Mouse (Mus musculus) spleen, postnatal 4 days (tissue): Measurements from ENCODE around the gene Trpm5.

ENCODE experiments used
- DNase-seq, 2 experiments: peaks; one replicate each; pipeline ENCODE4 v3.0.0; 2022; ENCODE audit warnings: low spot score in 2 of 2

Gene Trpm5

DNA sequence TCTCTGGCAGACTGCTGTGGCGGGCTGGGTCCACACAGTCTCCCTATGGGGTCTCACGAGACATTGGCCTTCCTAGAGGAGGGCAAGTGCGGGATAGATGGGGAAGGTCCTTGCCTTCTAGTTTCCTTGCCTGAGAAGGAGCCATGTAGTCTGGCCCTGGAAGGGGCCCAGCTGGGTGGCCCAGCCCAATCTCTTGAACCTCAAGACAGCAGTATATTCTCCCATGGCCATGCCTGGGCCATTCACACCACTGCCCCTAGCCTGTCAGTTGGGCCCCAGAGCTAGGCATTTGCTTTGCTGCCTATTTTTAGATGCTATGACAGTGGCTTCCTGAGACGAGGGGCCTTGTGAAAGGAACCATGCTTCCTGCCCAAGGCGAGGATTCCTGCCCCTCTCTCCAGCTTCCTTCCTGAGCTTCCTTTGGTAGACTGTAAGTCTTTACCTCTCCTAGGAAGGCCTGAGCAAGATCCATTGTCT is 36.2 kb downstream of the Trpm5 start:
- DNase-seq: no peak

DNA sequence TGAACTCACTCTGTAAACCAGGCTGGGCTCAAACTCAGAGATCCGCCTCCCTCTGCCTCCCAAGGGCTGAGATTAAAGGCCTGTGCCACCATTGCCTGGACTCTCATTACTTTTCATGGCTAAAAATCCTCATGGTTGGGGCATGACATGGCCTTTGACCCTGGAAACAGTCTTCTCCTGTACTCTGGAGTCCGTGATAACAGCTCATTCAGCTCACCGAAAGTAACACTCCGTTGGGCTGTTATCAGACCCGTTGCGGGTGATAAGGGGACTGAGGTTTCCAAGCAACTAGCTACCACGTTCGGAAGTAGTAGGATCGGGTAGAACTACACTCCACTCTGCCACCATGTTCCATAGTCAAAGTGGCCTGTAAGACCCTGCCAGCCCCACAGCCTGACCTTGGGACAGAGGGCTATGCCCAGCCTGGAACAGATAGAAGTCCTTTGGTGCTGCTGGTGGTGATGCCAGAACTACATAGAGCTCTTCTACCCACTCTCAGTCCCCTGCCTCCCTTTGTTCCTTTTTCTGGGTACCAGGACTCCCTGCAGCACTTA is 36.7 kb downstream of the Trpm5 start:
- DNase-seq: no peak

DNA sequence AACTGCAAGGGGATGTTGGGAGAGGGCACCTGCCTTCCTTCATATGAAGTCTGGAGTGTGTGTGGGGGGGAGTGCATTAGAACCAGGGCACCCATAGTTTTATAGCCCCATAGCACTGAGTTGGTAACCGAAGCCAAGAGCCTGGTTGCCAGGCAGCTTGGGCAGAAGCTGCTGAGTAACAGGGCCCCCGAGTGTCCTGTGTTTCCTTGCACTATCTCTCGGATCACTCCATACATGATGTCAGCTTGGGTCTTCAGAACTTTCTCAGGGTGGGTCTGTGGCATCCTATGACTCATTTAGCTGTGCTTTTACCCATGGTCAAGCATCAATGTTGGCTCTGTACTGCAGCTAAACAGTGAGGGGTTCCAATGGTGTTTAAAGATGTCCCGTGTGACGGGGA is 37.4 kb downstream of the Trpm5 start:
- no peak for DNase-seq

DNA sequence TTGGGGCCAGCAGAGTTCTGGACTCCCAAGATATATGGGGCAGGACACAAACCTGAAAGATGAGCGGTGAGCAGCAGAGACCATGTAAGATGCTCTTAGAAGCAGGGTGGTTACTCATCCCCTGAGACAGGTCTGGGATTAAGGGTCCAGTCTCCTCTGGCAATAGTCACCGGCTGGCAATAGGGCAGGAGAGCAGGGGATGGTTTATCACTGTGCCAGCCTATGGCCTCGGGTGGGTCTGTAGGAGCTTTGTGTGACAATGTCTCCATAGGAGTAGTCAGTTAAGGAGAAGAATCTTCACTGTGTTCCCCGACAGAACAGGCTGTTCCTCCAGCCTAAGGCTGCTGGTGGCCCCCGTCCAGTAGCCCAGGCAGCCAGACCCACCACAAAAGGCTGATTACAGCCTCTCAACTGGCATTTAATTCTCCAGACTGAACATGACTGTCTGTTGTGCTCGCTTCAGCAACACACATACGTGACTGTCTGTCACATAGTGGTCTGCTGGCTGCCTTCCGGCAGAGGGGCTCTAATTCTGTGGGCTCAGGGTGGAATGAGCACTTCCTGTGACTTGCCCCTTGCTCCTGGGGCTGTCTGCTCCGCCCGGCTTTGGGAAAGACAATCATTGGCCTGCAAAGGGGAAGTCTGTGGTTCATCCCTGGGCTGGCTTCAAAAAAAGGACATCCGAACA is 38.8 kb downstream of the Trpm5 start:
- DNase-seq: no peak

DNA sequence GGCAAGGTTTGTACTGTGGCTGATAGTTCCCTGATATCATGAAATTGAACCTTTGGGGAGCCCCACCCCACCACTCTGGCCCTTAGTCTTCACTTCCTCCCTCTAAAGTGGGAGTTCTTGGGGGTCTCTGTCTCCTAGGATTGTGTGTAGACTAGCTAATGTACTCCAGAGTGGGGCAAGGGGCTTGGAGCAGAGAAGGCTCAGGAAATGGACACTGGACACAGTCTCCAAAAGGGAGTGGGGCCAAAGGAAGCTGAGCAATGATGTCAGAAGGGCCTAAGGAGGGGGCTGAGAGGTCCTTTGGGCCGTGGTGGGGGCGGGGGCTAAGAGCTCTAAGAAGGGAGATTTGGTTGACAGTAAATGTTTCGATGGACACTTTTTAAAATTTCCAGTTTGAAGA is 39.4 kb downstream of the Trpm5 start:
- DNase-seq: no peak

DNA sequence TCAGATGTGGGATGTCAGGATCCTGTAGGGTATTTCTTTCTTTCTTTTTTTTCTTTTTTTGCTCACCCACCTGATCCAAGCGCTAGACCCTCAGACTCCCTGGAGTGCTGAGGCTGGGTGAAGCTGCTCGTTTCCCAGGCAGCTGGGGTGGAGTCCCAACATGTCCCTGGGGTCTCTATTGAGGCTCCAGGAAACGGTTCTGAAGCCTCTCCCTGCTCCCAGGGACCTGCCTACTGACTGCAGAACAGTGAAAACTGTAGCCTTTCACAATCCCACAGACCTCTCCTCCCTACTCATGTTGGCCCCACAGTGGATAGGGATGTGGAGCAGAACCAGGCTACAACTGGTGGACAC is 39.9 kb downstream of the Trpm5 start:
- DNase-seq: no peak

DNA sequence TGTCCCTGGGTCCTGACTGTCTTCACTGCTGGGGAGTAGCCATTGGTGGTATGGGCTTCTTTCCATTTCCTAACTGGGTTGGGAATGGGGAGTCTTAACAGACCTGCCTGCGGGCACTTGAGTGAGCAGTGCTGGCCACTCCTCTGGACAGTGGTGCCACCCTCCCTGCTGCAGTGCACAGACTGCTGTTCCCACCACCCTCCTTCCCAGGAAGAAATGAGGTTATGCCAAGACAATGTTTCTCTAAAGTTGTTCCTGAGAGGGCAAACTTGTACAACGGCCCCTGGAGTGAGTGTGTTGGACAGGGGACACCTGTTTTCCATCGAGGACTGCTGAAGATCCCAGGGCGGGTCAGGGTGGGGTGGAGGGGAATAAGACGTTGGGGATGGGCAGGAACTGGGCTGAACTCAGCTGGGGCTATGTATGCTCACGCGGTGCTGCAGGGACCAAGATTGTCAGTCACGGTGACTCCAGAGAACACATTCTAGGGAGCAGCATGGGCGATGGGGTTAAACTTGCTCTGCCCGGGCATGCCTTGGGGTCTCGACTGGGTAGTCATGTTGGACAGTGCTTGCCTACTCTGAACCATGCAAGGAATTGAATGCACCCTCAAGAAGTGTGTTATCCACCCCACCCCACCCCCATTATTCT is 40.4 kb downstream of the Trpm5 start:
- DNase-seq: peak in 1 of 2 experiments; percentile 66

DNA sequence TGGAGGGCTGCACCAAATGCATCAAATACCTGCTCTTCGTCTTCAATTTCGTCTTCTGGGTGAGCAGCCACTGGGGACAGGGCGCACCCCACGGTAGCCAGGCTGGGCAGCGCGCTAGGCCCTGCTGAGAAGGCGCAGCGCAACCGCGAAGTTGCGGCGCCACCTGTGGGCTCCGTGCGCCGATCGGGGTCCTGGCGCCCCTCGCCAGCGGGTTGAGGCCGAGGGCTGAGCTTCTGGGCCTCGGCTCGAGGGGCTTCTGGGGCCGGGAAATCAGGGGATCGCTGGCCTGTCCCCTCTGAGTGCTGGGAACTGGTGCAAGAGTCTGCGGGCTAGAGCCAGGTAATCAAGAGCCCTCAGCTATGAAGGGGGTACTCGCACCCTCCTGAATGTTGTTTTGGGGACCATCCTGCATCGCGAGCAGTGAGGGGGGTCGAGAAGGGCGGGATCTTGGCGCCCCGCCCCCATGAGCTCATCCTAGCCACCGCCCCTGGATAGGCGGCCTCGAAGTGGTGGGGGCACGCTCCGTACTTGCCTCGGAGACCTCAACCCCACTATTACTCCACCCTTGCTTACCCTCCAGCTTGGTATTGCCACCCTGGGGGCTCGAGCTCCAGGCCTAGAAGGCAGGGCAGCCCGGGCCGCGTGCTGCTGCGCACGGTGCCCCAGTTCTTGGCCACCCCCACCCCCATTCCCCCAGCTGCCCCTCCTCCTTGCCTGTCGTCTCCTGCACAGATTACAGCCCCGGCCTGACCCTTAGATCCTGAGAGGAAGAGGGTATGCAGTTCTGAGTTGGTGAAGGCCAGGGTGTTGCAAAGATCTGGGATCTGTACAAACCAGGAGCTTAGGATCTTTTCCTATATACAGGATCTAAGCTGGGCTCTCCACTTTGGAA is 41.2 kb downstream of the Trpm5 start:
- peak; percentile 57 to 78 for DNase-seq

DNA sequence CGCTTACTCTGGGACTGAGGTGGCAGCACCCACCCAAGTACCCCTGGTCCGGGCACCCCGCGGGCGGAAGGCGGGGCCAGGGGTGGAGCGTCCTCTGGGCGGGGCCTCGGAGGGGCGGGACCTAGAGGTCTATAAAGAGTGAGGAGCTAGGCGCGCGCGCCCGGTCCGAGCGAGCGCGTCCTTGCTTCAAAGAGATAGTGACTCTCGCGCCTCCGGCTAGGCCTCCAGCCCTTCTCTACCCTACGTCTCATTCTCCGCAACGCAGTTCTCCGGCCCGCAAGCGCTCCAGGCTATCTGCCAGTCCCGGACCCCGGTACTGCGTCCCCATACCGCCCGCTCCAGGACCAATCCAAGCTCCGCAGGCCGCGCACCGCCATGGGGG is 41.8 kb downstream of the Trpm5 start, which contains the start of gene Cd81:
Gene Cd81 (plus strand): TSS at position 114 of the 382 bp plus-strand sequence.
- DNase-seq: peak; percentile 92 to 96

DNA sequence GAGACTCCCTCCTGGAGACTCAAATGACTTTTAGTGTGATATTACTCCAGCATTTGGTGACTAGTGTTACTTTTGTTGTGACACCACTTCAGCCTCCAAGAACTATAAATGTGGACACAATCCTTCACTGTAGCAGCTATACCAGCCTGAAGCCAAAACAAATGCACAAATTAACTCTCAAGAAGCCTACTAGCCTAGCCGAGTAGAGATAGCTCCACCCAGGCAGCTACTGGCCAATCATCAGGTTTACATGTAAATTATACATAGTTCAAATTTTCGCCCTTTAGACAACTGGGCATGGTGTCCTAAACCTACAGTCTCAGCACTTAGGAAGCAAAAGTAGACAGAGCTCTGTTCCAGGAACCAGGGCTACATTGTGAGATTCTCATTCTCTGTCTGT is 43.1 kb downstream of the Trpm5 start:
- no peak for DNase-seq

DNA sequence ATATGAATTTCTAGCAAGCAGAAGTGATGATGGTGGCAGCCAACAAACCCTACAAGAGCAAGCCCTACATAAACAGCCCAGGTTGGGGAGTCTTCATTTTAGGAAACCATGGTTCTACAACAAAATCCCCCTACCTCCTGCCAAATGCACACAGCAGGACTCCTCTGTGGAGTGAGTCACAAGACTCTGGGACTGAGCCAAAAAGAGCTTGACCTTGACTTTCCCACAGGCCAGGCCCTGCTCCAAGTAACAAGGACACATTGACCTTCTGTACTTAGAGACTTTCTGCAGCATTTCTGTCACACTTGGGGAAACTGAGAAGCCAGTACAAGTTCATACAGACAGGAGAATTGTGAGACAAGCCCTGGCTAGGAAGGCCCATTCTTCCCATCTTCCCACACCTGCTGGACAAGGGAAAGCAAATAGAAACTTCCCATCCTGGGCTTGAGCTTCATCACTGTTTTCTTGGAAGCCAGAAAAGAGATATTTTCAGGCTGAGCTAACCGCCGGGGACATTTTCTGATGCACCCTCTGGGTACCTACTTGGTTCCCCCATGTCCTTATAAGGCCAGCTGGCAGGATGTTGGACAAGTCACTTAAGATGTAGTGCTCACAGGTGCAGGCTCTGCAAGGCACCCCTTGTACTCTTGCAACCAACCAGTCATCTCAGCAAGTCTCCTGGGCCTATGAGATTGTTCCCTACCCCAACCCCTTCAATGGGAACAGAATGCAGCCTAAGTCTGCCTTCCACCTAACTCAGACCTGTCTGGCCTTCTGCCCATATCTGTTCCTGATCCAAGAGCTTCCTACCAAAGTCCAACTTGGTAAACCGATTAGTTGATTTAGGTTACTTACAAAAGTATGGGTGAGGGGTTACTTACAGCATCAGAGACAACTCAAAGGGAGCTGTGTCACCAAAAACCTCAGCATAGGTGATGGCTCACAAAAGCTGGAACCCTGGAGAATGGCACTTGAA is 44.3 kb downstream of the Trpm5 start:
- no peak for DNase-seq

DNA sequence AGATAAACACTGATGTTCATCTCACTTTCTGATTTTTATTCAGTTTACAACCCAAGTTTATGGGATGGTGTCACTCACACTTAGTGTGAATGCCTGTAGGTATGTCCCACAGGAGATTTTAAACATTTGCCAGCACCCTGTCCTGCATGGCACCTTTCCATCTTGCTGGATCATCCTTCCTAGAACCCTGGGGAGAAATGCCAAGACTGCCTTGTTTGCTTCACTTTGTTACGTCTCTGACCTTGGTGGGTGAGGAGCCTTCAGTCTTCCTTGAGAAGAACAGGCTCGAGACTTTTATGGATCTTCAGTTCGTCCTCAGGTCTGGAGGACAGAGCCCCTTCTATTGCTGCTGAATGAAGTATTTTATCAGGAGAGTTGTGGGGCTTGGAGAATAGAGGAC is 45.1 kb downstream of the Trpm5 start:
- DNase-seq: no peak

DNA sequence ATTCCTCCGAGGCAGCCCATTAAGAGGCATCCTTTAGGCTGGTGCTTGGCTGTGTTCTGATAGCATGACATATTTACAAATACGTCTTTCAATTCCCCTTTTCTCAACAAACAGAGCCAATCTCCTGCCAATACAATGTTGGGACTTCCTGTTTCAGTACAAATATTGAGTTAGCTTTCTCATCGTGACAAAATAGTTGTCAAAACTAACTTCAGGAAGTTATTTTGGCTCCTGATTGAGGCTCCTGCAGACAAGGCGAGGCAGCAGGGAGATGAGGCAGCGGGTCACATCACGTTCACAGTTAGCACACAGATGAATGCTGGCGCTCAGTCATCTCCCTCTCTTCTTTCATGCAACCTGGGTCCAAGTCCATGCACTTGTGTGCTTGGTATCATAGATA is 48.1 kb downstream of the Trpm5 start:
- no peak for DNase-seq

DNA sequence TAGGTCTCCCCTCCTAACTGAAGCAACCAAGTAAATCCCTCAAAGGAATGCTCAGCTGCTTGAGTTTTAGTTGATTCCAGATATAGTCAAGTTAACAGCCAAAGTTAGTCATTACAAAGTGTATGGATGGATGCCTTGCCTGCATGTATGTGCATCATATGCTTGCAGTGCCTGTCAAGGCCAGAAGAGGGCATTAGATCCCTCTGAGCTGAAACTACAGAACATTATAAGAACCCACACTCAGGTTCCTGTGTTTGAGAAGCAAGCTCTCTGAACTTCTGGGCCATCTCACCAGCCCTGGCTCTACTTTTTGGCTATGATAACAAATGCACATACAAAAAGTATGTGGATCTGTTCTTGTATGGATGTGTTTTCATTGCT is 49.6 kb downstream of the Trpm5 start:
- no peak for DNase-seq

DNA sequence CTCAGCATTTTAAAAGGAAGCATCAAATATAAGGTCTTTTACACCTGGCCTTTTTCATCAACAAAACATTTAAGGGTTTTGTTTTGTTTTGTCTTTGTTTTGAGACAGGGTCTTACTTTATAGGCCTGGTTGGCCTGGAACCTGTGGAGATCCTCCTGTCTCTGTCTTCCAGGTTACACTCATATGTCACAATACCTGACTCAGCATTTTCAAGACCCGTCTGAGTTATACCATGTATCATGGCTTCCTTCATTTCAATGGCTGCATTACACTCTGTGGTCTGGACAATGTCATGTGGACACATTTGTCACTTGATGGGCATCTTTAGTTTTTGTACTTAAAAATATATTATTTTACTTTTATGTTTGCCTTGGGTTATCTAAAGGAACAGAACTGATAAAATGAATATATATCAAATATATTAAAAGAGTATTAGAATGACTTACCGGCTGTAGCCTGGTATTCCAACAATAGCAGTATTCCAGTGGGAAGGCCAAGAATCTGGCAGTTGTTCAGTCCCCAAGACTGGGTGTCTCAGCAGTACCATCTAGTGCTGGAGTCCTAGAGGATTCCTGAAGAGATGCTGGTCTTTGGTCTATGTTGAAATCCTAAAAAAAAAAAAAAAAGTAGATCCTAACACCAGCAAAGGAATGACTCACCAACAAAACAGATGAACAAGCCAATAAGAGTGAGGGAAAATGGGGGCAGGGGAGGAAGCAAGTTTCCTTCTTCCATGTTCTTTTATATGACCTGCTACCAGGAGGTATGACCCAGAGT is 50.2 kb downstream of the Trpm5 start:
- DNase-seq: no peak

DNA sequence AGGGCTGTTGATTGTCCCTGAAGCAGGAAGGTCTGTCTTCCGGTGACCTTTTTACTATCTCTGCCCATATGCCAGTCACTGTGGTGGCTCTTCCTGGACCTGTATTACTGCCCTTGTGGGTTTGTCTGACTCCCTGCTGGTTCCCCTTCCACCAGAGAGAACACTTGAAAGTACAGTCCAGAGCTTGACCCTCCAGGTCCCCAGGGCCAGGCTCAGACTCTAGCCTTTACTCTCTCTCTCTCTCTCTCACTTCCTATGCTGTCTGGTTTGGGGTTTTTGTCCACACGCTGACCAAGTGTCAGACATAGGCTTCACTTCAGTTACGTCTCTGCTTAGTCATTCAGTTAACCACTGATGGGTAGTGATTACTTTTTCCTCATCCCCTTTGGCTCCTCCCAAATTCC is 51.5 kb downstream of the Trpm5 start:
- DNase-seq: no peak

DNA sequence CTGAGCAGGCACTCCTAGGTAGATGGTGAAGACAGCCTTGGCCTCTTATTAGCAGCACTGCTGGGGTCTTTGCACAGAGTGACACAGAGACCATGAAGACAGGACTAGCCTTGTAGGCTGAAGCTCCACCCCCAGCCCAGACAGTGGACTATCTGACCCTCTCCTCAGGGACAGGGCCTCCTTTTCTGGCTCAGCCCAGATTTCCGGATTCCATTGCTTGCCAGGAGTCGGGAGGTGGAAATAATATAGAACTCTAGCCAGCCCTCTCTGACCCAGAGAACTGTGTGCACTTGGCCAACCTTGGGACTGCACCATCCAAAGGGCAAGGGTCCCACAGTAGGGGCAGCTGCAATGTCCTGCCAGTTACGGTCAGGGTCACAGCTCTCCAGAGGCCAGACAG is 52.4 kb downstream of the Trpm5 start:
- no peak for DNase-seq

DNA sequence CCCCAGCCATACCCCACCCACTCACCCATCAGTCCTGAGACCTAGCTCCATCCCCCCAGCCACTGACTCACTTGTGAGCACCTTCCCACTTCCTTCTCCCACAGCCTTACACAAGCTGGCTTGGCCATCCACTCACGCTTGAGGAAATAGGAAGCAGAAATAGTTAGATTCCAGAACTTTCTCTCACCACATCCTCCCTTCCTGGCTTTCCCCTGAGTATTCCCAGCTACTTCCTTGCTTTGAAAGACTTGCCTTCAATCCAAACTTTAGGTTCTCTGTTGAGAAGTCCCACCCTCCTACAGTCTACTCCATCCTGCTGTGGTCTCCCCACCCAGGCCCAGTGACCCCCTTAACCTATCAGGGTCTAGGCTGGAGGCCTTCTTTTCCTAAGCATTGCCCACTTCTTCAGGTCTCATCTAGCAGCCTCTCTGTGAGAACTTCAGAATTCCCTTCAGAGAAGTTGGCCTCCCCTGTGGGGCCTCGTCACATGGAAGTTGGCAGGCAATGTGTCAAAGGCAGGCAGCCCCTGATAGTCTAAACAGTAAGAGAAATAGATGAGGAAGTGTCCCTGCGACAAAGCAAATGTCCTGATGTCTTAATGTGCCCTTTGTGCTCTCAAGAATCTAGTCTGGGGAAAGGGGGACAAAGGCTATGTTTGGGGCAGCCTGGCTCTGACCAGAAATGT is 53.2 kb downstream of the Trpm5 start:
- no peak for DNase-seq

DNA sequence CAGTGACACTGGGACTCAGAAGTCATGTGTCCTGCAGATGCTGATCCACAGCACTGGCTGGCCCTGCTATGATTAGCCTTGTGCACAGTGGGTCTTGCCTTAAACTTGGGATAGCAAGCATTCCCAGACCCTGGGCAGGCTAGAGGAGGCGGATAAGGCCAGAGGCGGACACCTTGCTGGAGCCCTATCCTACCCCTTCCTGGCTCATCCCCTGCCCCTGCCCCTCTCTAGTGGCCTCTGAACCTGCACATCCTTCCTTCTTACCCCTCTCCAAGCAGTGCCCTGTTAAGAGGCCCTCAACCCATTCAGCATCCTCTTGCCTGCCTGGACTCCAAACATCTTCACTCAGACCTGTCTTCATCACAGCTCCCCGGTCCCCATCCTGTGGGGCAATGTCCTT is 53.9 kb downstream of the Trpm5 start:
- no peak for DNase-seq
